Mouse (Mus musculus): ENCODE data around the gene Fv1.
"Not testable (repeated sequence)": the region's sequence is repeated elsewhere in the genome, so short reads cannot be mapped to it uniquely, and the experiment has no call there.

GRCm38 (mm10) chr4:147866793-147867192 lies 2.0 kb upstream of the Fv1 start:
- not testable (repeated sequence) for TF ChIP-seq CHD2 (IDR thresholded peaks at IDR 0.05; ENCODE audit: low read depth, low read length); MAFK (IDR thresholded peaks at IDR 0.05; ENCODE audit: insufficient read depth, low read depth, low read length); ZC3H11A (IDR thresholded peaks at IDR 0.05; ENCODE audit: borderline replicate concordance, low read depth, low read length); HCFC1 (IDR thresholded peaks at IDR 0.05; ENCODE audit: borderline replicate concordance, insufficient read depth, low read length)
